Mouse (Mus musculus) CD4-positive, CD25-positive, alpha-beta regulatory T cell, adult 2 months (primary cell): ENCODE measurements around the gene Phactr3.

ENCODE experiments used
- DNase-seq: peaks from one replicate; pipeline ENCODE4 v3.0.0-alpha.2; 2012; ENCODE audit warnings: low read depth, low spot score

The Phactr3 gene

GRCm38 (mm10) chr2:178257117-178257825 lies 138.5 kb downstream of the Phactr3 start:
- no peak for DNase-seq

DNA sequence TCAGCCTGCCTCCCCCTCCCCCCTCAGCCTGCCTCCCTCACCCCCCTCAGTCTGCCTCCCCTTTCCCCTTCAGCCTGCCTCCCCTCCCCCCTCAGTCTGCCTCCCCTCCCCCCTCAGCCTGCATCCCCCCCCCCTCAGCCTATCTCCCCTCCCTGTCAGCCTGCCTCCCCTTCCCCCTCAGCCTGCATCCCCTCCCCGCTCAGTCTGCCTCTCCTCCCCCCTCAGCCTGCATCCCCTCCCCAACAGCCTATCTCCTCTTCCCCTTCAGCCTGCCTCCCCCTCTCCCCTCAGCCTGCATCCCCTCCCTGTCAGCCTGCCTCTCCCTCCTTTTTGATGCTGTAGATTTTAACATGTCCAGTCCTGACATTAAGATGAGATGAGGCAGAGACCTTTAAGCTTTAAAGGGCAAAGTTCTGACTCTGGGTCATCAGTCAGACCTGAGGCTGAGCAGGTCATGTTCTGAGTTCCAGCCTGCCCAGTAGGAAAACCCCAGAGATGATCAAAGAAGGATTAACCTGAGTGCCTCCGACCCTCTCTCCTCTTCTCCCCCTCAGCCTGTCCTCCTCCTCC lies 139.3 kb downstream of the Phactr3 start:
- DNase-seq: no peak

DNA sequence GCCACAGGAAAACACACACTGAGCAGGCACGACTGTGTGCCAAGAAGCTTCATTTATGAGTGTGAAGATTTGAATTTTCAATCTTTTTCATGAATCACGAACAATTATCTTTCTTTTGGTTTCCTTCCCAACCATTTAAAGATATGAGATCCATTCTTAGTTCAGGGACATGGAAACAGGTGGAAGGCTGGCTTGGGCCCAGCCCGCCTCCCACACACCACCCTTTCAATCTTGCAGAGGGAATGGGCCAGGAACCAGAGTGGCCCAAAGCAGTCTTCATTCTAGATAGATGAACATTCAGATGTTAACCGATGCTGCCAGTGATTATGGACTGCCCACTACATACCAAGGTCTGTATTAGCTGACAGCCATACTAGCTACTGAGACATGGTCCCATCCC lies 144.3 kb downstream of the Phactr3 start:
- DNase-seq: no peak

DNA sequence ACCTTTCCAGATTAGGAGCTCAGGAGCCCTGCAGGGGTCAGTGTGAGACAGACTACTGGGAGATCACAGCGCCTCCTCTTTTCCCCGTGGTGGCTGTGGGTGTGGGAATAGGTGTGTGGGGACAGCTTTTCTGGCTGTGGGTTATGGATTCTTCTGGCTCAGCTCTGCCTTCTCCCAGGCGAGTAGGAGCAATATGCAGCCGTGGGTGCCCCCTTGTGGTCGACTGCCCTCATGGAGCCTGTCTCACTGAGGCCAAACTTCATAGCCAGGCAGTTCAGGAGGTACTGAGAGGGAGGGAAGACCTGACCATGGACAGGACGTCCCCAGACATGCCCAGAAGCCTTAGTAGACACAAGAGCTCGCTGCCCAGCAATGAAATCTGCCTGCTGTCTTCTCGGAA lies 145.6 kb downstream of the Phactr3 start:
- peak; percentile 24 for DNase-seq

- DNase-seq: no peak
Observed at GRCm38 (mm10) chr2:178265454-178265853, 146.7 kb downstream of the Phactr3 start.

- DNase-seq: no peak
Observed at GRCm38 (mm10) chr2:178270794-178271193, 152.0 kb downstream of the Phactr3 start.

DNA sequence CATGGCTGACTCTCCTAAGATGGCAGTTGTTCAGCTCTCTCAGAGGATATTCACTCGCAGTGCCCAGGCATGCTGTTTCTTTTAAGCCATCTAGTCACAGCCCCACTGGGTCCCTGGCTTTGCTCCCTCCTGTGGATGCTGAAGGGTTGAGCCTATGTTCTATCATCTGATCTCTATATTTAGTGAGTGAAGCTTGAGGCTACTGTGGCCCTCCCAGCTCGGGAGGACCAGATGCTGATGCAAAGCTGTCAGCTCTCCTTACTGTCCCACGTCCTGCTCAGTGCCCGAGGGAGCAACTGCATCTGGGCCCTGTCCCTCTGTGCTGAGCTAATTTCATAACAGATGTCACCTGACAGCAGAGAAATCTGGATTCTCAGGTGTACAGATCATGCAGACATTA lies 153.6 kb downstream of the Phactr3 start:
- no peak for DNase-seq

- DNase-seq: no peak
Observed at GRCm38 (mm10) chr2:178274126-178274525, 155.4 kb downstream of the Phactr3 start.

GRCm38 (mm10) chr2:178277206-178277605 lies 158.4 kb downstream of the Phactr3 start:
- no peak for DNase-seq

DNA sequence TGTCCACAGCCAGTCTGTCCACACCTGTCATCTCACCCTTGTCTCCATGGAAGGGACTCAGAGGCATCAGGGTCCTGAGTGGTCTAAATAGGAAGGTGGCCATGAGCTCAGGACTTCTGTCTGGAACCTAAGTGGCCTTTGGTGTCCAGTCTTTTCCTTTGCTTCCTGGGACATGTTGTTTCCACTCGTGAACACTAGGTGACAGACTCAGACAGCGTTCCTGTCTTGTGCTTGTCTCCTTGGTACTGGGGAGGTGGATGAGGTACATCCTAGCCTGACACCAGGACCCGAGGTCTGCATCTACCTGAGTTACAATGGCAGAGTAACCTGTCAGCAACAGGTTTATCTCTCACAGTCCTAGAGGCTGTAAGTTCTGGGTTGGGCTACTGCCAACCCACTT lies 162.4 kb downstream of the Phactr3 start:
- no peak for DNase-seq

DNA sequence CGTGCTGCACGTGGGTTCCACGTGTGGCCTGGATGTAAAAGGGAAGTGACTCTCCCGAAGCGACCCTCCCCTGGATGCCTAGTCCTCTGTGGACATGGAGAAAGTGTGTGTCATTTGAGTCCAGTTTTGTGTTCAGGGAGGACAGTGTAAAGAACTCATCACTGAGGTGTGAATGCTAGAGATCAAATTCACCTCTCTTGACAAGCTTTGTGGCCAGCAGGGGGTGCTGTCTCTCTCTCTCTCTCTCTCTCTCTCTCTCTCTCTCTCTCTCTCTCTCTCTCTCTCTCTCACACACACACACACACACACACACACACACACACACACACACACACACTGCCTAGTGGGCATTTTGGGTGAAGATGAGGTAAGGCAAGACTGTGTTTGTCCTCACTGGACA lies 168.5 kb downstream of the Phactr3 start:
- peak; percentile 4 for DNase-seq

- no peak for DNase-seq
Observed at GRCm38 (mm10) chr2:178288666-178289065, 169.9 kb downstream of the Phactr3 start.

GRCm38 (mm10) chr2:178303453-178304187 lies 184.8 kb downstream of the Phactr3 start:
- DNase-seq: no peak

DNA sequence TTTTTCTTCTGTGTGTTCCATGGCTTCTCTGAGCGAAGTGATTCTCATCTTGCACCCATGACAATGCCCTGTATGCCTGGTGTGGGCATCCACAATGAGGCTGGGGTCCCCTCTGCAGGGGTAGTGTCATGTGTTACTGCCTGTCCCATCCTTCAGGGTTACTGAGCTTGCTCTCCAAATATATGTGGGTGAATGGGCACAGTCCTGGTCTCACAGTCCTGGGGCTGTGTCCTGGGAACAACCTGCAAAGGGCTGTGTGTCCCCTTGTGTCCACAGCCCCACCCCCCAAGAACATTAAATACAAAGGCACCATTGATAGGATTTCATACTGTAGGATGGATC lies 185.4 kb downstream of the Phactr3 start:
- DNase-seq: no peak

DNA sequence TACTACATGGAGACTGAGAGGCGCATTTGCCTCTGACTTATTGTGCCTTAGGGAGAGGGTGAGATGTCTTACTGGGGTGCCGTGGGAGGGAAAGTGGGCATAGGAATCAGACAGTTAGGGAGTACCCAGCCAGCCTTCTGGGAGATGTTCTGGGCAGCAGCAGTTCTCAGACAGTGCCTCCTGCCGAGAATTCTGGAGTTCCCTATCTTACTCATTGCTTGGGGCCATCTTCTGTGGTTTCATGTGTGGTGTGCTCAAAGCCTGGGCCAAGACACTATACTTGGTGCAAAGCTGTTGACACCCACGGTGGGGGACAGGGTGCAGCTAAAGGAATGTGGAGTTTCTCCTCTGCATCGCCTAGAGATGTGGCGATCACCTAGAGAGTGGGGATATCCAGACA lies 185.9 kb downstream of the Phactr3 start:
- DNase-seq: no peak

- no peak for DNase-seq
Observed at GRCm38 (mm10) chr2:178313539-178313938, 194.8 kb downstream of the Phactr3 start.

GRCm38 (mm10) chr2:178316281-178316680 lies 197.5 kb downstream of the Phactr3 start:
- no peak for DNase-seq

GRCm38 (mm10) chr2:178319766-178320165 lies 201.0 kb downstream of the Phactr3 start:
- no peak for DNase-seq

DNA sequence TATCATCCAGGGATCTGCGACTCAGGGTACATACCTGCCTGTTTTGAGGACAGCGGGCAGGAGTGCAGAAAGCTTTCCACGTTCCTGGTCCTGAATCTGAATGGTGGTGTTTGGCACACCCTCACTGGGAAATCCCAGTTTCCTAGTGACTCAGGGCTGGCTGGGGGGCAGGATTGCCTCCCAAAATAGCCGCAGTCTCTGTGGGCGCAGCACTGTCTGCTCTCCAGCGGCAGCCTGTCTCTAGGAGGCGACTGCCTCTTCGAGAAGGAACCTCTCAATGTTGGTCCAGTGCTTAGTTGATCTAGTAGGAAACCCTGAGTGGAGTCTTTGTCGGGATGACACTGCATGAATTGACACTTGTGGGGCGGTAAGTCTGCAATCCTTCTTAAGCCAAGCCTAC lies 202.5 kb downstream of the Phactr3 start:
- DNase-seq: no peak

- DNase-seq: no peak
Observed at GRCm38 (mm10) chr2:178324410-178324809, 205.6 kb downstream of the Phactr3 start.

DNA sequence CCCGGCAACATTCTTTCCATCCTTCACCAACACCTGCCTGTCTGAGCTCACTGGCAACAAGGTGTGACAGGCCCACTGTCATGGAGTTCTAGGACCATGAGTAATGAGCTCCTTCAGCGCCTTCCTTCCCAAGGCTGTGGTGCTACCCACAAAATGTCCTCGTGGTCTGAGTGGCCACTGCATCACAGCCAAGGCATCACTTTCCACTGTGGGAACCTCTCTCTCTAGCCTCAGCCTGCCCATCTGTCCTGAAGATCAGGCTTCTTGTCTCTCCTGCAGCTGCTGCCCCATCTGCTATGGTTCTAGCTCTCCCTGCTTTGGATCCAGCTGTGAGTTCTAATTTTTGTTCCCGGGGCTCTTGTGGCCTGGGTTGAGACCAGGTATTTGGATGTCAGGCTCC lies 206.0 kb downstream of the Phactr3 start:
- DNase-seq: no peak

GRCm38 (mm10) chr2:178326067-178326466 lies 207.3 kb downstream of the Phactr3 start:
- DNase-seq: no peak
